Mouse (Mus musculus) embryonic fibroblast, embryonic 13.5 days (primary cell): ENCODE results near the gene Eif1ad.

Source experiments
- CTCF ChIP-seq: IDR thresholded peaks from 2 replicates; pipeline ENCODE4 v1.5.1; 2011; ENCODE audit warnings: mild to moderate bottlenecking, control low read depth, low read length, moderate library complexity, borderline replicate concordance; ENCODE audit not compliant: insufficient read depth
- POLR2A ChIP-seq: IDR thresholded peaks from 2 replicates; pipeline ENCODE4 v1.6.1; 2011; ENCODE audit warnings: low read depth, mild to moderate bottlenecking, control low read depth, low read length, moderate library complexity

GRCm38 (mm10) chr19:5407133-5407532 lies 40.6 kb downstream of the Eif1ad start:
- TF ChIP-seq CTCF = peak; percentile 57; the same call in 1 of the 2 replicates
- TF ChIP-seq POLR2A = no peak
